Mouse (Mus musculus): ENCODE data around the gene Gm20388.

- TF ChIP-seq CTCF (IDR thresholded peaks at IDR 0.05; ENCODE audit: extremely low read depth, insufficient read depth, low read length) (no peak), POLR2A (IDR thresholded peaks at IDR 0.05; ENCODE audit: extremely low read depth, insufficient read depth, low read length) (no peak)
These were observed 4168.3 kb downstream of the Gm20388 start for GRCm38 (mm10) chr8:124078969-124079368.

All from cortical plate, adult 2 months (tissue).